Mouse (Mus musculus): ENCODE results near the gene Retreg3.

The Retreg3 gene

GRCm38 (mm10) chr11:101115564-101115963 lies 4.1 kb downstream of the Retreg3 start:
- DNase-seq (ENCODE audit: low spot score): no peak

DNA sequence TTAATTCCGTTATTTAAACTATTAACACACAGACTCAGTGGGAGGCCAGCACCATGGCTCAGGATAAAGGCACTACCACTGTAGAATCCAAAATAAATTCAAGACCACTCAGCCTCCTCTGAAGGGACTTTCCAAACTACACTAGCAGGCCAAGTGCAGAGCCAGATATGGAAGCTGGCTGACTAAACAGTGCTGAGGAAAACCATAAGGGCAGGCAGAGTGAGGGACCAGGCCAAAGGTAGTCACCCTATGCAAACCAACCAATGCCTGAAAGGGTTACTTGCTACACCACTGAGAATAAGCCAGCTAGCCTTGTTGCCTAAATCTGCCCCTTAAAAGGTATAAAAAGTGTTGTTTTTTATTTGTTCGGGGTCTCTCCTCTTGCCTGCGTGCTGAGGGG lies 7.5 kb downstream of the Retreg3 start:
- no peak for DNase-seq (ENCODE audit: low spot score)

- DNase-seq (ENCODE audit: low spot score): no peak
Observed at GRCm38 (mm10) chr11:101111178-101111577, 8.5 kb downstream of the Retreg3 start.

DNA sequence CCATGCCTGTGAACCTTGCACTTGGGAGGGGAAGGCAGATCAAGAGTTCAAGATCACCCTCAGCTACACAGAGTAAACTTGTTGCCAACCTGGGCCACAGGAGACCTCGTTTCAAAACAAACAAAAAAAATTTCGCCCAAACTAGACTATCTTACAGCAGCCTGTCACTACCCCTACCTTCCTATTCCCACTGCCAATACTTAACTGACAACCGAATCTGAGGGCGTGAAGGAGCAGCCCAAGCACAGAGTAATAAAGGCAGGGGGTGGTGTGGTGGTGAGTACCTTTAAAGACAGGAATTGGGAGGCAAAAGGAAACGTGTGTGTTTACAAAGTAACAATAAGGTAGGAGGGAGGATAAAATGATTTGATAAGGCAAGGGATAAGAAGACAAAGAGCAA lies 9.0 kb downstream of the Retreg3 start:
- DNase-seq (ENCODE audit: low spot score): no peak

DNA sequence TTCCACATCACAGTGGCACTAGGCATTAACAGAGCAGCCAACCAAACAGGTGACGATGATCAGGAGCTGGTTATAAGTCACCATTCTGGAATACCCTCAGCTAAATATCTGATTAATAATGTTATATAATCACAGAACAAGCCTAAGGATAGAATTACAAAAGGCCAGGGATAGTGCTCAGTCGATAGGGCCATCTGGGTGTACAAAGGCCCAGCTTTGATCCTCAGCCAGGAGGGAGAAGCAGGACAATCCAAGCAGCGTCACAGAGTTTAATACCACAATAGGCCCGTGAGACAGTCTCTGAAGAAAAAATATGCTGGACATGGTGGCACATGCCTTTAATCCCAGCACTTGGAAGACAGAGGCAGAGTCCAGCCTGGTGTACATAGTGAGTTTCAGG lies 10.3 kb downstream of the Retreg3 start:
- DNase-seq (ENCODE audit: low spot score): no peak

- no peak for DNase-seq (ENCODE audit: low spot score)
Observed at GRCm38 (mm10) chr11:101103011-101103410, 16.7 kb downstream of the Retreg3 start.

DNA sequence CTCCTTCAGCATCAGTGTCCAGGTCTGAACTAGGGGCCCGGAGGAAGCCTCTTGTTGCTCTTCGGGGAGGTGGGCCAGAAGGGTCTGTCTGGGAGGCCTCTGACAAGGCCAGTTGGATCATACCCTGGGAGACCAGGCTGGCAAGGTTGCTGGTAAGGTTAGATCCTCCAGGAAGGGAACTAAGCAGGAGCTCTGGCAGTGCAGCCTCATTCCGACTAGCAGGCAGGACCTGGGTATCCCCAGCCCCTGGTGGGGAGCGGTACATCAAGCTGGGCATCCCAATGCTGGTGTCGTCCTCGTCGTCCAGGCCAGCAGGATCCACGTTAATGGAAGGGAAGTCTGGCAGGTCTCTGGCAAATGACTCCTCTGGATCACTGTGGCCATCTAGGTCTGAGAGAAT lies 21.5 kb downstream of the Retreg3 start:
- DNase-seq (ENCODE audit: low spot score): no peak

- DNase-seq (ENCODE audit: low spot score): peak; percentile 64
Observed at GRCm38 (mm10) chr11:101095314-101096024, 24.2 kb downstream of the Retreg3 start, which contains the start of gene Psmc3ip. TSS of gene Psmc3ip (minus strand) at chr11:101095436.

- no peak for DNase-seq (ENCODE audit: low spot score)
Observed at GRCm38 (mm10) chr11:101094930-101095313, 24.8 kb downstream of the Retreg3 start.

GRCm38 (mm10) chr11:101089931-101090330 lies 29.8 kb downstream of the Retreg3 start:
- no peak for DNase-seq (ENCODE audit: low spot score)

DNA sequence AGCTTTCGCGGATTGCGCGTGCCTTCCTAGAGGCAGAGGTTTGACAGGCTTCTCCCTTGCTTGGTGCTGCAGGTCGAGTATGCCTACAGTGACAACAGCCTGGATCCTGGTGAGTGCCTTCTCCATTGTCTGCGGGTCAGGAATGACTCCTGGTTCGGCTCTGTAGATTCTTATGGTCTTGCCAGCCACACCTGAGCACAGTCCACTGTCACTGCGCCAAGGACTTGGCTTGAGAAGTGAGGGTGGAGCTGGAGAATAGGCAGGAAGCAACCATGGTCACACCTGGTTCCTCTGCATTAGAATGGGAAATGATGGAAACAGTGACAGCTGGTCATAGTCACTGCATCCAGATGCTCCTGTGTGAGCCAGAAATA lies 32.0 kb downstream of the Retreg3 start:
- DNase-seq (ENCODE audit: low spot score): no peak

GRCm38 (mm10) chr11:101086756-101087681 lies 32.7 kb downstream of the Retreg3 start, which contains the start of gene Mlx:
TSS of gene Mlx (plus strand) at chr11:101087277.
- DNase-seq (ENCODE audit: low spot score): peak; percentile 64

DNA sequence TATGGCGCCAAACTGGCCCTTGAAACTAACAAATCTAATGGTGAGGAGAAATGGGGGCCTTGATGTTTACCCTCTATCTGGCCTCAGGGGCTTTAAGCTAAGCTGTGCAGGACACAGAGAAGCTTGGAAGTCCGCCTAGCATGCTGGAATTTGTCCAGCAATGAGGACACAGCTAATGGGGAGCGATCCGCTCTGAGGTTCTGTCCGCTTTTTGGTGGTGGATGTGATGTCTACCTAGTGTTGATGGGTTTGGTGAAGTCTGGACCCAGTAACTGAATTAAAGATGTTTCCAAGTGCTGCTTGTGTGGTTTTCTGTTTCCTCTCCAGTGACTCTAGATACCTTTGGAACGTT lies 33.4 kb downstream of the Retreg3 start:
- DNase-seq (ENCODE audit: low spot score): no peak

DNA sequence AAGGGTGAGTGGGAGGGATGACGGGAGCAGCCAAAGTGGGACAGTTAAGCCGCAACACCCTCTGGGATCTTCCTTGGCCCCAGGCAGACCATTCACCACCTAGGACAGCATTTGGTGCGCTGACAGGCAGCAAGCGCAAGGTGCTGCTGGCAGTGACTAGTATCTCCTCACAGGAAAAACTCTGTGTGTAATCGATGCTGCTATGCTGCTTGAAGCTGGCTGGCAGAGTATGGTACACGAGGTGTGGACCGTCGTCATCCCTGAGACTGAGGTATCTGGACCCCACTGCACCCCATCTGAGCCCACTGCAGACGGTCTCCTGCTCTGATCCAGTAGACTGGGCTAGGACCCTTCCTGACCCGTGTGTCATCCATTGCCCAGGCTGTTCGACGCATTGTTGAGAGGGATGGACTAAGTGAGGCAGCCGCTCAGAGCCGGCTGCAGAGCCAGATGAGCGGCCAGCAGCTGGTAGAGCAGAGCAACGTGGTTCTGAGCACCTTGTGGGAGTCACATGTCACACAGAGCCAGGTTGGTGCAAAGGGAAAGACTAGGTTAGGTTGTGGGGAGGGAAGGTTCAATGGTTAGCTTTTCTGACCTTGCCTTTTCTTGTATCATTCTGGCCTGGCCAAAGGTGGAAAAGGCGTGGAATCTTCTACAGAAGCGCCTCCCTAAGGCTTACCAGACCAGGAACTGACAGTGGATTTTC lies 33.9 kb downstream of the Retreg3 start:
- DNase-seq (ENCODE audit: low spot score): no peak

- DNase-seq (ENCODE audit: low spot score): no peak
Observed at GRCm38 (mm10) chr11:101084811-101085210, 34.9 kb downstream of the Retreg3 start.

DNA sequence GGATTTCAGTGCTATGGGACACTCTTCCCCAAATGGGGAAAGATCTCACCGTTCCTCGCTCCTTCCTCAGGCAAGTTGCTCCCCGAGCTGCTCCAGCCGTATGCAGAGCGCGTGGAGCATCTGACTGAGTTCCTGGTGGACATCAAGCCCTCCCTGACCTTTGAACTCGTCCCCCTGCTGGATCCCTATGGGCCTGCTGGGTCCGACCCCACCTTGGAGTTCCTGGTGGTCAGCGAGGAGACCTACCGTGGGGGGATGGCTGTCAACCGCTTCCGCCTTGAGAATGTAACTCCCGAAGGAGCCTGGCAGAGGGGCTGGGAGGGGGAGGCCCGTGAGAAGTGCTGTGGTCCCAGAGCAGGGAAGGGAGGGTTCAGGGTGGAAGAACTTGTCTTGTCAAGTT lies 35.4 kb downstream of the Retreg3 start:
- no peak for DNase-seq (ENCODE audit: low spot score)

GRCm38 (mm10) chr11:101083083-101083697 lies 36.5 kb downstream of the Retreg3 start:
- DNase-seq (ENCODE audit: low spot score): no peak

DNA sequence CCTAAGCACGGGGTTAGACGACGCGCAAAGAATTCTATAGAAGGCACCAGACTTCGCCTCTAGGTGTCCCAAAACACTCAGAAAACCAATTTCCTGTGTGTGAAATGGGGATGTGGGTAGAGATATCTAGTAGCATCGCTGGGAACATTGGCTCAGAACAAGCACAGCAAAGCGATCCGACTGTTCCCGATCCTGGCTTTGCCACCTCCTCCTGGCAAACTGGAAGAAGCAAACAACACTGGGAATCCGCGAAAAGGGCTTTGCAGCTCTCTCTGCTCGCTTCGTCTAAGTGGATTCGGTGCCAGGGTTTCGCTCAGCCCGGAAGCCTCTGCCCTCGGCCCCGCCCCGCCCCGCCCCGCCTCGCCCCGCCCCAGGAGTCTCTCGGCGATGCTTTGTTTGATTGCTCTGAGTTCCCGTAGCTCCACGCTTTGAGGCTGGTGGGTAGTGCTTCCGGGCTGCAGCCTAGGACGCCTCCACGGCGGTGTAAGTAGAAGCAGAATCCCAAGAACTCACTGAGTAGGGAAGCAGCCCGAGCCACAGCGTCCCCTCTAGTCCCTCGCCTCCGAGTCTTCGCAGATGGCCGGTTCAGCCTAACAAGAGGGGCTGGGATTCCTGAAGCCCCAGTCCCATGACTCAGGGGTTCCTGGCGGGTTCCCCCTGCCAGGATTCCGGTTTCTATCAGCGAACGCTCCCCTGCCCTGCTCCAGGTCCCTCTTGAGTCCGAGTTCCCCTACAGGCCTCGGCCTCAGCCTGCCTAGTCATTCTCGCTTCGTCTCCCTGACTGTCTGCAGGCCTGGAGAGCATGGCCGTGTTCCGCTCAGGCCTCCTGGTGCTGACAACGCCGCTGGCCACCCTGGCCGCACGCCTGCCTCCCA lies 37.2 kb downstream of the Retreg3 start, which contains the start of gene Coasy:
Gene Coasy (plus strand): TSS at position 358 of the 875 bp plus-strand sequence.
- no peak for DNase-seq (ENCODE audit: low spot score)

- DNase-seq (ENCODE audit: low spot score): no peak
Observed at GRCm38 (mm10) chr11:101081659-101082058, 38.0 kb downstream of the Retreg3 start.

DNA sequence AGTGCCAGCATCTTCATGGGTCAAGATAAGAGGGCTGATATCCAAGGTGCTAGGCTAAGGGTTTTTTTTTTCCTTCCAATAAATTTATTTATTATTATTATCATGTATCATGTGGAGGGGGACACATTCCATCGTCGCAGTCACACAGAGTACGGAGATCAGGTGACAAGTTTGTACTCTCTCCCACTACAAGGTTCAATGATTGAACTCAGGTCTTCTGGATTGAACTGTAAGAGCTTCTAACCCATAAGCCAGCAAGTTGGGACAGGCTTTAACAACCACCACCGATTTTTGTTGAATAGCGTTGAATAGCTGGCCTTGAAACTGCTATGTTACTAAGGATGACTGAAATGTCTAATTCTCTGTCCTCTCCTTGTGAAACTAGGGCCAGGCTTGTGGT lies 39.3 kb downstream of the Retreg3 start:
- no peak for DNase-seq (ENCODE audit: low spot score)

- DNase-seq (ENCODE audit: low spot score): no peak
Observed at GRCm38 (mm10) chr11:101079746-101080145, 39.9 kb downstream of the Retreg3 start.
